Mouse (Mus musculus) myocyte (in vitro differentiated cells): Measurements from ENCODE around the gene Slc35g2. TPM values are rescaled to one million over a fixed set of nuclear protein-coding genes. Genes with fewer than 3 reads are reported as not detected.
A peak's percentile ranks its signal among the peaks of the same experiment; 100 is the strongest.

Experiments used
- H3K27me3 ChIP-seq: one replicate; pipeline ENCODE4 v1.6.1; 2011; ENCODE audit not compliant: control insufficient read depth, insufficient read depth, insufficient read length
- H3K36me3 ChIP-seq: one replicate; pipeline ENCODE4 v1.6.1; 2011; ENCODE audit not compliant: control insufficient read depth, insufficient read depth
- H3K4me2 ChIP-seq: one replicate; pipeline ENCODE4 v1.6.1; 2011; ENCODE audit warnings: low read depth, control low read depth
- H3K4me3 ChIP-seq: one replicate; pipeline ENCODE4 v1.5.1; 2011; ENCODE audit warnings: mild to moderate bottlenecking, control low read depth, moderate library complexity
- H3K79me2 ChIP-seq: one replicate; pipeline ENCODE4 v1.6.1; 2011; ENCODE audit not compliant: control insufficient read depth, insufficient read depth
- H3ac ChIP-seq: one replicate; pipeline ENCODE4 v1.6.1; 2011; ENCODE audit not compliant: control insufficient read depth, insufficient read length
- CEBPB ChIP-seq: IDR thresholded peaks from 2 replicates; pipeline ENCODE4 v1.6.1; 2011; ENCODE audit warnings: mild to moderate bottlenecking, moderate library complexity; ENCODE audit not compliant: poor library complexity, insufficient read depth, severe bottlenecking
- E2F4 ChIP-seq: IDR thresholded peaks from one replicate; pipeline ENCODE4 v1.6.1; 2011; ENCODE audit warnings: mild to moderate bottlenecking, control low read depth, moderate library complexity; ENCODE audit not compliant: insufficient read depth
- MAX ChIP-seq: IDR thresholded peaks from one replicate; pipeline ENCODE4 v1.6.1; 2011; ENCODE audit warnings: low read depth, mild to moderate bottlenecking, control low read depth
- MYOD1 ChIP-seq, 3 experiments: IDR thresholded peaks; one replicate each; pipeline ENCODE4 v1.6.1; 2011; ENCODE audit warnings: control low read depth in 2 of 3, low read depth in 2 of 3, mild to moderate bottlenecking in 2 of 3, moderate library complexity in 1 of 3; ENCODE audit not compliant: insufficient read length in 2 of 3, control insufficient read depth in 1 of 3
- MYOG ChIP-seq, 3 experiments: IDR thresholded peaks; one replicate each; pipeline ENCODE4 v1.6.1; 2011; ENCODE audit warnings: control low read depth in 2 of 3, low read depth in 2 of 3, mild to moderate bottlenecking in 2 of 3; ENCODE audit not compliant: insufficient read length in 2 of 3, control insufficient read depth in 1 of 3, insufficient read depth in 1 of 3
- POLR2A ChIP-seq: IDR thresholded peaks from one replicate; pipeline ENCODE4 v1.6.1; 2011; ENCODE audit warnings: low read depth, mild to moderate bottlenecking, control low read depth, moderate library complexity; ENCODE audit not compliant: insufficient read length
- POLR2AphosphoS2 ChIP-seq: IDR thresholded peaks from one replicate; pipeline ENCODE4 v1.6.1; 2011; ENCODE audit warnings: low read depth, control low read depth; ENCODE audit not compliant: insufficient read length
- REST ChIP-seq: IDR thresholded peaks from one replicate; pipeline ENCODE4 v1.6.1; 2011; ENCODE audit warnings: mild to moderate bottlenecking, control low read depth, moderate library complexity; ENCODE audit not compliant: insufficient read depth, insufficient read length
- SRF ChIP-seq: IDR thresholded peaks from one replicate; pipeline ENCODE4 v1.6.1; 2011; ENCODE audit warnings: low read depth; ENCODE audit not compliant: control insufficient read depth, insufficient read length
- TCF12 ChIP-seq: IDR thresholded peaks from one replicate; pipeline ENCODE4 v1.6.1; 2011; ENCODE audit warnings: mild to moderate bottlenecking, control low read depth; ENCODE audit not compliant: poor library complexity, insufficient read depth, severe bottlenecking
- TCF3 ChIP-seq: IDR thresholded peaks from one replicate; pipeline ENCODE4 v1.6.1; 2011; ENCODE audit warnings: low read depth, control low read depth; ENCODE audit not compliant: insufficient read length
- USF1 ChIP-seq: IDR thresholded peaks from one replicate; pipeline ENCODE4 v1.6.1; 2011; ENCODE audit warnings: low read depth, mild to moderate bottlenecking, control low read depth, moderate library complexity
- polyA plus RNA-seq: library from polyadenylated mRNA; unstranded; fragments of >200 nt; fragmentation: generic; extraction: Trizol; gene quantifications from one replicate; pipeline ENCODE4 v1.2.1, GENCODE M21; 2012; ENCODE audit warnings: missing spikeins

Slc35g2 gene
- polyA plus RNA-seq, 1 experiment, result 0.10 TPM

DNA sequence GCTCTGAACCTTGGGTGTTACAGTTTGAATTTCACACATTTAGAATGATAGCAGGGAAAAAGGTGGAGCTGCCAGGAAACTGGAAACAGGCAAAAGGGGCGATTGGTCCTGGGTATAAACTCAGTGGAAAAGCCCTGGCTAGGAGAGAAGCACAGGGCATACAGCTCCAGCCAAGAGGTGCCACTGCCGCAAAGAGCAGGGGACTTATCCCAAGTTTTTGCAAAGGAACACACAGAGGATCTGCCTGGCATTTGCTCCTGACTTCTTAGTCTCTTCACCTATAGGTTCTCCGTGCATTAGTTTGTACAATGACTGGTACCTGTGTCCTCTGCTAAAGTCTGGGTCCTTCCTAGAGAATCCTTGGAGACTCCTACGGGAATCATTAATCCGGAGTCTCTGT, 32.3 kb upstream of the Slc35g2 start:
- Histone ChIP-seq H3K36me3 (no peaks in the 10 kb centered on the region), H3ac (no peak overlapping the region), H3K79me2 (no peaks in the 10 kb centered on the region), H3K27me3 (no peaks in the 10 kb centered on the region), H3K4me3 (no peak overlapping the region), H3K4me2 (no peak overlapping the region)
- TF ChIP-seq E2F4, result no peak
- no peak for TF ChIP-seq MYOD1 (IDR thresholded peaks at IDR 0.05; ENCODE audit: control insufficient read depth in 1 of 3, insufficient read length in 2 of 3, low read depth in 2 of 3)
- TF ChIP-seq MYOG (IDR thresholded peaks at IDR 0.05; ENCODE audit: control insufficient read depth in 1 of 3, insufficient read depth in 1 of 3, insufficient read length in 2 of 3, low read depth in 2 of 3), result no peak

GRCm38 (mm10) chr9:100602130-100602529, 31.2 kb upstream of the Slc35g2 start:
- no peak overlapping the region for H3K4me3 ChIP-seq
- no peaks in the 10 kb centered on the region for H3K27me3 ChIP-seq
- H3K36me3 ChIP-seq, result no peaks in the 10 kb centered on the region
- H3K79me2 ChIP-seq, result no peaks in the 10 kb centered on the region
- TF ChIP-seq MYOG (IDR thresholded peaks at IDR 0.05; ENCODE audit: control insufficient read depth in 1 of 3, insufficient read depth in 1 of 3, insufficient read length in 2 of 3, low read depth in 2 of 3), result no peak
- TF ChIP-seq SRF, result no peak
- TF ChIP-seq TCF12, result no peak
- TF ChIP-seq POLR2A, result no peak
- TF ChIP-seq USF1, result no peak
- no peak for TF ChIP-seq E2F4
- TF ChIP-seq CEBPB, result no peak
- no peak for TF ChIP-seq MAX
- TF ChIP-seq MYOD1 (IDR thresholded peaks at IDR 0.05; ENCODE audit: control insufficient read depth in 1 of 3, insufficient read length in 2 of 3, low read depth in 2 of 3), result no peak
- no peak for TF ChIP-seq TCF3
- TF ChIP-seq REST, result no peak
- no peak for TF ChIP-seq POLR2AphosphoS2
- no peak overlapping the region for H3ac ChIP-seq
- no peak overlapping the region for H3K4me2 ChIP-seq

GRCm38 (mm10) chr9:100599761-100600328, 29.0 kb upstream of the Slc35g2 start:
- Histone ChIP-seq H3K79me2 (no peaks in the 10 kb centered on the region), H3ac (no peak overlapping the region)
- TF ChIP-seq CEBPB (0 out of 2 replicates have a peak, but pooled peaks have one; percentile 26), SRF (no peak)

GRCm38 (mm10) chr9:100597546-100597945, 26.7 kb upstream of the Slc35g2 start, which contains the start of gene Stag1:
TSS of gene Stag1 (plus strand) at chr9:100597798.
- Histone ChIP-seq H3K36me3 (no peaks in the 10 kb centered on the region), H3K4me3 (no peak within 1 kb of the TSS), H3K4me2 (no peak within 1 kb of the TSS), H3ac (no peak within 1 kb of the TSS), H3K79me2 (no peaks in the 10 kb centered on the region), H3K27me3 (no peaks in the 10 kb centered on the region)
- TF ChIP-seq USF1 (no peak), MAX (no peak), TCF12 (no peak), MYOD1 (IDR thresholded peaks at IDR 0.05; ENCODE audit: control insufficient read depth in 1 of 3, insufficient read length in 2 of 3, low read depth in 2 of 3) (no peak), E2F4 (no peak), CEBPB (no peak), POLR2A (no peak), SRF (no peak), REST (no peak), MYOG (IDR thresholded peaks at IDR 0.05; ENCODE audit: control insufficient read depth in 1 of 3, insufficient read depth in 1 of 3, insufficient read length in 2 of 3, low read depth in 2 of 3) (no peak), TCF3 (no peak), POLR2AphosphoS2 (no peak)

More at GRCm38 (mm10) chr9:100599761-100600328, 29.0 kb upstream of the Slc35g2 start:
- H3K27me3 ChIP-seq, result no peaks in the 10 kb centered on the region
- no peak overlapping the region for H3K4me3 ChIP-seq
- no peaks in the 10 kb centered on the region for H3K36me3 ChIP-seq
- H3K4me2 ChIP-seq, result no peak overlapping the region

- no peak overlapping the region for H3K4me2 ChIP-seq
- no peaks in the 10 kb centered on the region for H3K36me3 ChIP-seq
- H3ac ChIP-seq, result no peak overlapping the region
- no peaks in the 10 kb centered on the region for H3K79me2 ChIP-seq
- no peaks in the 10 kb centered on the region for H3K27me3 ChIP-seq
- H3K4me3 ChIP-seq, result no peak overlapping the region
- no peak for TF ChIP-seq TCF12
- no peak for TF ChIP-seq REST
- no peak for TF ChIP-seq USF1
- no peak for TF ChIP-seq CEBPB
These were observed 25.4 kb upstream of the Slc35g2 start for GRCm38 (mm10) chr9:100596317-100596716.
